8 mouse cellular contexts compared by ENCODE assay signal in genomic region chr1:58503793-58504370, GRCm38 (mm10). TPM values are rescaled to one million over a fixed set of nuclear protein-coding genes. Genes with fewer than 3 reads are reported as not detected.
DNase-seq lines count a peak whose midpoint lies in the region; ATAC-seq and TF ChIP-seq lines count a peak whose summit lies in the region.

No protein-coding gene starts in this region.

- intact Hi-C loops in heart, postnatal 10 days (cut with DNase I), result no loop called here

- peaks cover 20% of the 10 kb centered on the region for H3K9me3 ChIP-seq in heart, embryonic 12.5 days (replicated peaks)
- H3K9me3 ChIP-seq in G1E (replicated peaks), result peaks cover 33% of the 10 kb centered on the region
- H3K9me3 ChIP-seq in forebrain, postnatal 0 days (ENCODE audit: low read length), result peaks cover 8% of the 10 kb centered on the region; the same call in 1 of the 2 replicates

- H3K4me2 ChIP-seq in heart, embryonic 12.5 days, result peak overlapping the region; percentile 90
- H3K4me2 ChIP-seq in forebrain, postnatal 0 days (ENCODE audit: low read depth), result peak overlapping the region; percentile 88

- no peak for ATAC-seq in heart, embryonic 12.5 days (ENCODE audit: insufficient number of reproducible peaks, low FRiP score)
- ATAC-seq in G1E (ENCODE audit: extremely low read depth, insufficient number of reproducible peaks, low FRiP score, poor library complexity, severe bottlenecking), result no peak
- no peak for ATAC-seq in forebrain, postnatal 0 days
- ATAC-seq in megakaryocyte-erythroid progenitor cell, adult 5-6 weeks (replicated peaks; ENCODE audit: low FRiP score, low TSS enrichment, poor library complexity, severe bottlenecking), result 0 out of 2 replicates have a peak, but pooled peaks have one; percentile 21
- ATAC-seq in activated CD4-positive, CD25-positive, alpha-beta regulatory T cell, adult 4 months, result no peak

- H3K36me3 ChIP-seq in heart, embryonic 12.5 days, result peaks cover 37% of the 10 kb centered on the region
- peaks cover 34% of the 10 kb centered on the region for H3K36me3 ChIP-seq in G1E (replicated peaks)
- peaks cover 13% of the 10 kb centered on the region for H3K36me3 ChIP-seq in forebrain, postnatal 0 days (ENCODE audit: insufficient read depth)

- H3K9ac ChIP-seq in heart, embryonic 12.5 days, result peak overlapping the region; percentile 89
- H3K9ac ChIP-seq in forebrain, postnatal 0 days, result peak overlapping the region; percentile 81

- peak overlapping the region; percentile 87; the same call in 1 of the 2 replicates for H3K27ac ChIP-seq in heart, embryonic 12.5 days (ENCODE audit: poor library complexity, severe bottlenecking)
- peak overlapping the region; percentile 91; the same call in 1 of the 2 replicates for H3K27ac ChIP-seq in forebrain, postnatal 0 days (ENCODE audit: low read depth, low read length)

- H3K4me3 ChIP-seq in heart, embryonic 12.5 days, result peak overlapping the region; percentile 83
- H3K4me3 ChIP-seq in G1E (ENCODE audit: low read depth, low read length), result peak overlapping the region; percentile 86
- peak overlapping the region; percentile 99 for H3K4me3 ChIP-seq in forebrain, postnatal 0 days (ENCODE audit: low read depth, low read length)

- TF ChIP-seq CTCF in G1E (IDR thresholded peaks at IDR 0.05; ENCODE audit: low read depth, low read length), result no peak
- TF ChIP-seq CTCF in forebrain, postnatal 0 days (IDR thresholded peaks at IDR 0.05; ENCODE audit: low read depth), result no peak

- no peak for DNase-seq in heart, postnatal 10 days
- peak; percentile 28 for DNase-seq in G1E (ENCODE audit: low spot score)
- no peak for DNase-seq in forebrain, postnatal 0 days
- no peak for DNase-seq in urinary bladder, postnatal 36 days (ENCODE audit: low spot score in 2 of 2)
- DNase-seq in cerebellum, postnatal 25 days, result no peak

- H3K4me1 ChIP-seq in heart, embryonic 12.5 days (replicated peaks), result peaks cover 10% of the 10 kb centered on the region
- H3K4me1 ChIP-seq in G1E (ENCODE audit: insufficient read depth, low read depth, low read length), result peaks cover 20% of the 10 kb centered on the region
- peaks cover 15% of the 10 kb centered on the region for H3K4me1 ChIP-seq in forebrain, postnatal 0 days (ENCODE audit: insufficient read depth)

- 27% methylated on average over 9 of the region's 9 CpGs for WGBS in heart, embryonic 12.5 days
- WGBS in forebrain, postnatal 0 days, result 24% methylated on average over 9 of the region's 9 CpGs

- H3K27me3 ChIP-seq in heart, embryonic 12.5 days (replicated peaks), result no peaks in the 10 kb centered on the region
- H3K27me3 ChIP-seq in G1E (ENCODE audit: insufficient read depth, low read length), result no peaks in the 10 kb centered on the region
- no peaks in the 10 kb centered on the region for H3K27me3 ChIP-seq in forebrain, postnatal 0 days (ENCODE audit: insufficient read depth, low read length)

RNA-seq across cellular contexts. Expression of gene Orc2, which starts 1.0 kb away (rescaled TPM):
- polyA plus RNA-seq in heart, embryonic 12.5 days (2016; fragmentation: Nextera tagmentation; extraction: Ambion mirVana), result 26.6 and 27.0 TPM in 2 replicates
- total RNA-seq in heart, postnatal 10 days (2021), result 10 to 100 TPM; 12.7 to 16.1 TPM
- 99.0 and 116 TPM in 2 replicates for total RNA-seq in G1E (2014; fragmentation: Nextera tagmentation)
- 104 and 146 TPM in 2 replicates for total RNA-seq in G1E (2017)
- 29.2 and 30.0 TPM in 2 replicates for polyA plus RNA-seq in G1E (2012)
- 24.1 and 68.5 TPM in 2 replicates for total RNA-seq in forebrain, postnatal 0 days (2014; rRNA removed)
- 17.0 and 21.6 TPM in 2 replicates for polyA plus RNA-seq in forebrain, postnatal 0 days (2015; fragmentation: Nextera tagmentation; extraction: Ambion mirVana)
- total RNA-seq in megakaryocyte-erythroid progenitor cell, adult 5-6 weeks (2014; fragmentation: Nextera tagmentation), result 101 and 111 TPM in 2 replicates
- 138 and 155 TPM in 2 replicates for total RNA-seq in megakaryocyte-erythroid progenitor cell, adult 5-6 weeks (2017)
- 10 to 100 TPM; 14.5 to 24.7 TPM for polyA plus RNA-seq in activated CD4-positive, CD25-positive, alpha-beta regulatory T cell, adult 4 months (2017; shearing (Covaris generic))

RNA-seq across cellular contexts. Expression of gene Ppil3, which starts 58.6 kb away (rescaled TPM):
- 32.9 and 34.2 TPM in 2 replicates for polyA plus RNA-seq in heart, embryonic 12.5 days (2016; fragmentation: Nextera tagmentation; extraction: Ambion mirVana)
- total RNA-seq in heart, postnatal 10 days (2021), result 10 to 100 TPM; 18.7 TPM
- total RNA-seq in G1E (2014; fragmentation: Nextera tagmentation) (55.2 and 87.6 TPM in 2 replicates), G1E (2017) (106 TPM in 2 replicates)
- 8.8 and 8.9 TPM in 2 replicates for polyA plus RNA-seq in G1E (2012)
- 29.0 and 48.5 TPM in 2 replicates for total RNA-seq in forebrain, postnatal 0 days (2014; rRNA removed)
- 53.5 and 55.4 TPM in 2 replicates for polyA plus RNA-seq in forebrain, postnatal 0 days (2015; fragmentation: Nextera tagmentation; extraction: Ambion mirVana)
- 96.1 and 99.1 TPM in 2 replicates for total RNA-seq in megakaryocyte-erythroid progenitor cell, adult 5-6 weeks (2014; fragmentation: Nextera tagmentation)
- total RNA-seq in megakaryocyte-erythroid progenitor cell, adult 5-6 weeks (2017), result 86.2 and 94.3 TPM in 2 replicates
- 10 to 100 TPM; 61.9 to 77.3 TPM for polyA plus RNA-seq in activated CD4-positive, CD25-positive, alpha-beta regulatory T cell, adult 4 months (2017; shearing (Covaris generic))

RNA-seq across cellular contexts. Expression of gene Nif3l1, which starts 58.9 kb away (rescaled TPM):
- 29.0 and 29.2 TPM in 2 replicates for polyA plus RNA-seq in heart, embryonic 12.5 days (2016; fragmentation: Nextera tagmentation; extraction: Ambion mirVana)
- total RNA-seq in heart, postnatal 10 days (2021), result 10 to 100 TPM; 15.1 to 15.8 TPM
- total RNA-seq in G1E (2014; fragmentation: Nextera tagmentation) (31.3 and 48.7 TPM in 2 replicates), G1E (2017) (37.3 and 69.5 TPM in 2 replicates)
- polyA plus RNA-seq in G1E (2012), result 4.4 and 10.1 TPM in 2 replicates
- total RNA-seq in forebrain, postnatal 0 days (2014; rRNA removed), result 41.6 and 46.8 TPM in 2 replicates
- polyA plus RNA-seq in forebrain, postnatal 0 days (2015; fragmentation: Nextera tagmentation; extraction: Ambion mirVana), result 41.5 and 48.5 TPM in 2 replicates
- 30.9 and 45.4 TPM in 2 replicates for total RNA-seq in megakaryocyte-erythroid progenitor cell, adult 5-6 weeks (2014; fragmentation: Nextera tagmentation)
- total RNA-seq in megakaryocyte-erythroid progenitor cell, adult 5-6 weeks (2017), result 56.8 and 79.4 TPM in 2 replicates
- polyA plus RNA-seq in activated CD4-positive, CD25-positive, alpha-beta regulatory T cell, adult 4 months (2017; shearing (Covaris generic)), result 10 to 100 TPM; 40.1 to 58.3 TPM
